Mouse (Mus musculus) heart, adult 11 months (tissue): ENCODE data around the gene Atxn7l1.

Experiments
- DNase-seq: peaks from one replicate; pipeline ENCODE4 v3.0.0; 2022

The Atxn7l1 gene

GRCm38 (mm10) chr12:33390844-33391560 lies 243.5 kb downstream of the Atxn7l1 start:
- peak; percentile 79 for DNase-seq

- DNase-seq = peak; percentile 86
Measured at GRCm38 (mm10) chr12:33394804-33395623, 247.5 kb downstream of the Atxn7l1 start, which contains the start of gene Efcab10. Gene Efcab10 (plus strand): TSS chr12:33394854.

- DNase-seq = peak; percentile 89
Measured at GRCm38 (mm10) chr12:33403265-33403693, 255.8 kb downstream of the Atxn7l1 start.

GRCm38 (mm10) chr12:33404996-33405395 lies 257.5 kb downstream of the Atxn7l1 start:
- DNase-seq = peak; percentile 27

GRCm38 (mm10) chr12:33405398-33406026 lies 258.0 kb downstream of the Atxn7l1 start:
- peak; percentile 50 for DNase-seq

- DNase-seq = peak; percentile 15
Measured at GRCm38 (mm10) chr12:33411580-33412151, 264.2 kb downstream of the Atxn7l1 start.
